Mouse (Mus musculus): ENCODE data around the gene Tgif2lx1. TPM values are rescaled to one million over a fixed set of nuclear protein-coding genes. Genes with fewer than 3 reads are reported as not detected.

Gene Tgif2lx1
- not detected for polyA plus RNA-seq (2017; shearing (Covaris generic))

GRCm38 (mm10) chrX:118480637-118481036 is at the start of gene Tgif2lx1:
Gene Tgif2lx1 (minus strand): TSS chrX:118480737.

Other genes starting within 250 kb of the Tgif2lx1 start
- gene Tgif2lx2, start 53.5 kb downstream of the Tgif2lx1 start, polyA plus RNA-seq (2017; shearing (Covaris generic)) = not detected